Mouse (Mus musculus) neural tube, embryonic 12.5 days (tissue): ENCODE data around the gene 1700015F17Rik. TPM values are rescaled to one million over a fixed set of nuclear protein-coding genes. Genes with fewer than 3 reads are reported as not detected.

Experiments used
- ATAC-seq: fragments of 200-750 bp; cut with Nextera tagmentation; 2 replicates; pipeline ENCODE4 v1.8.0; 2017; ENCODE audit warnings: low read depth, mild to moderate bottlenecking, moderate TSS enrichment, moderate library complexity; ENCODE audit not compliant: low FRiP score
- H3K27ac ChIP-seq: fragments of 300-500 bp; sonication (generic); 2 replicates; pipeline ENCODE4 v1.5.1; 2016
- H3K27me3 ChIP-seq: fragments of 300-500 bp; sonication (generic); replicated peaks from 2 replicates; pipeline ENCODE4 v1.6.1; 2016; ENCODE audit warnings: mild to moderate bottlenecking
- H3K36me3 ChIP-seq: fragments of 300-500 bp; sonication (generic); 2 replicates; pipeline ENCODE4 v1.6.1; 2016; ENCODE audit warnings: mild to moderate bottlenecking
- H3K4me1 ChIP-seq: fragments of 300-500 bp; sonication (generic); 2 replicates; pipeline ENCODE4 v1.6.1; 2016
- H3K4me2 ChIP-seq: fragments of 300-500 bp; sonication (generic); replicated peaks from 2 replicates; pipeline ENCODE4 v1.6.1; 2016; ENCODE audit warnings: mild to moderate bottlenecking
- H3K4me3 ChIP-seq: fragments of 300-500 bp; sonication (generic); 2 replicates; pipeline ENCODE4 v1.5.1; 2016
- H3K9ac ChIP-seq: fragments of 300-500 bp; sonication (generic); 2 replicates; pipeline ENCODE4 v1.6.1; 2016; ENCODE audit warnings: mild to moderate bottlenecking
- H3K9me3 ChIP-seq: fragments of 300-500 bp; sonication (generic); 2 replicates; pipeline ENCODE4 v1.6.1; 2016; ENCODE audit warnings: mild to moderate bottlenecking
- WGBS: fragments of 180-500 bp; shearing (Covaris S2); methylation state at CpG from one replicate; pipeline ENCODE4 v1.1.7; 2016; 5-methylcytosine and 5-hydroxymethylcytosine counted together
- polyA plus RNA-seq: library from polyadenylated mRNA; unstranded; fragments of >200 nt; fragmentation: Nextera tagmentation; extraction: Ambion mirVana; gene quantifications from 2 replicates; pipeline ENCODE4 v1.2.1, GENCODE M21; 2016

1700015F17Rik gene
- polyA plus RNA-seq, 1 experiment from 2014 or later, result not detected

DNA sequence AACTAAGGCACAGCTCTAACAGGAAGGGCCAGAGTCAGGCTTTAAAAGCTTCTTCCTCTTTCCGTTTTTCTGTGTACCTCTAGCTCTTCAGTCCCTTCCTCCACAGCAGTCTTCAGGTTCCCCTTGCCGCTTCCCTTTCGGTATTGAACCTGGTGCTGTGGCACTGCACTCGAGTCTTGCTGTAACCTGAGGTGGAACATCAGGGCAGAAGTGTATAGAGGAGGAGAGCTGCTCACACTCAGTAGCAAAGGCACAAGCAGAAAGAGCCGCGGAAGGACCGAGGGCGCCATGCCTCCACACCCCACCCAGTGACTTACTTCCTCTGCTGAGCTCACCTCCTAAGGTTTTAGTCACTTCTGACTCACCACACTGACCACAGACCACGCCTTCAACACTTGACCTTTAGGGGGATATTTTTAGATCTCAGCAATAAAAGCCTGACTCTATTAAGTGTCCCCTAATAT is 58.9 kb downstream of the 1700015F17Rik start, which contains the start of gene Cdk14:
Gene Cdk14, minus strand, starts transcription at position 321 of the 464 bp plus-strand sequence.
- 81% methylated on average over 9 of the region's 9 CpGs for WGBS
- H3K9ac ChIP-seq, result no peak within 1 kb of the TSS
- no peaks in the 10 kb centered on the region for H3K9me3 ChIP-seq
- no peak within 1 kb of the TSS for H3K4me3 ChIP-seq
- ATAC-seq, result no peak
- H3K4me2 ChIP-seq, result no peak within 1 kb of the TSS
- H3K36me3 ChIP-seq, result no peaks in the 10 kb centered on the region
- no peaks in the 10 kb centered on the region for H3K4me1 ChIP-seq
- H3K27me3 ChIP-seq, result no peaks in the 10 kb centered on the region
- H3K27ac ChIP-seq, result no peak within 1 kb of the TSS

DNA sequence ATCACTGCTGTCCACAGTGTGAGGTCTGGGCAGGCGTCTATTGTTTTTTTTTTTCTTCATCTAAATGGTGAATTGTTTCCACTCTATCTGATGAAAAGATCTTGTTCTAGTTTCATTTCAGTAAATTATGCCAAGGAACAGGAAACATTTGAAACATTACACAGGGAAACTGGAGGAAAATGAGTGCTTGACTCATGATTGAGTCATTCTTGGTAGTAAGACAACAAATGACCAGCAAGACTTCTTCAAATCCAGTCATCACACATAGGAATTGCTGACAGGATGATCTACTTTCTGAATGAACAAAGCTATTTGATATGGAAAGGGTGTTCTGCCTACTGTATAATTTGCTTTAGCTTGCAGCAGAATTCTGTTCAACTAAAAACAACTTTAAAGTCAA is 59.7 kb downstream of the 1700015F17Rik start:
- no peak overlapping the region for H3K27ac ChIP-seq
- no peaks in the 10 kb centered on the region for H3K9me3 ChIP-seq
- H3K36me3 ChIP-seq, result no peaks in the 10 kb centered on the region
- no peak overlapping the region for H3K9ac ChIP-seq
- no peaks in the 10 kb centered on the region for H3K27me3 ChIP-seq
- WGBS, result 80% methylated on average over 1 of the region's 1 CpGs
- no peak overlapping the region for H3K4me2 ChIP-seq
- no peaks in the 10 kb centered on the region for H3K4me1 ChIP-seq
- ATAC-seq, result no peak
- no peak overlapping the region for H3K4me3 ChIP-seq

DNA sequence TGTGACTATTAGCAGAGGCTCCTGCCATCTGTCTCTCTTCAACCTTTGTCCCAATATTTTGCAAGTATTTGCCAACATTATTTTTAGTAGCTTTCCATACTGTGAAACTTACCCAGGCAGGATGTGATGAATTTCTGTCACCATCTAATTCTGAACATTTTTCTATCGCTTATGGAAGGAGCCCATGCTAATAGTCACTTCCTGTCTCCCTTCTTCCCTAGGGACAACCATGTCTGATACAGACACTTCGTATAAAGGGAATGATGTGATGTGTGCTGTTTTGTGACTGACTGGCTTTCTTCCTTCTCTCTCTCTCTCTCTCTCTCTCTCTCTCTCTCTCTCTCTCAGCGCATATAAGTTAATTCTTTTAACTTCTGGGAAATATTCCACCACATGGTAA is 64.1 kb downstream of the 1700015F17Rik start:
- no peaks in the 10 kb centered on the region for H3K36me3 ChIP-seq
- no peaks in the 10 kb centered on the region for H3K27me3 ChIP-seq
- H3K4me2 ChIP-seq, result no peak overlapping the region
- no peaks in the 10 kb centered on the region for H3K9me3 ChIP-seq
- H3K4me1 ChIP-seq, result no peaks in the 10 kb centered on the region
- 82% methylated on average over 3 of the region's 3 CpGs for WGBS
- H3K4me3 ChIP-seq, result no peak overlapping the region
- H3K9ac ChIP-seq, result no peak overlapping the region
- H3K27ac ChIP-seq, result no peak overlapping the region
- no peak for ATAC-seq

DNA sequence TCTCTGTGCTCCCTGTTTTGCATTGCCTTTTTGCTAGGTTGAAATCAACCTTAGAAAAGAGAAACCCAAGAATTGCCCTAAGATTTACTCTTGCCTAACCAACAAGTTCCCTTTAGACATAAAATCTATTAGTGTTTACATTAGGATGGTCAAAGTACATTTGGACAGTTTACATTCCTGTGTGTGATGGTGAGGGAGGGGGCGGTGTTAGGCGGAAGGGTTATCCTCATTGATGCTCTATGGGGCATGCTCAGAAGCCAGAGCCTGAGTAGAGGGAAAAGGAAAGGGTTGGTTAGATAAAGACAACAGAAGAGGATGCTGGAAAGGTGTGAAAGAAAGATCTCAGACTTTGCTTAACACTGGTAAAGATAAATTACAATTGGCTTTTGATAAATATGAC is 67.1 kb downstream of the 1700015F17Rik start:
- no peaks in the 10 kb centered on the region for H3K36me3 ChIP-seq
- H3K4me3 ChIP-seq, result no peak overlapping the region
- no peak overlapping the region for H3K4me2 ChIP-seq
- ATAC-seq, result no peak
- no peaks in the 10 kb centered on the region for H3K4me1 ChIP-seq
- WGBS, result 95% methylated on average over 2 of the region's 2 CpGs
- no peak overlapping the region for H3K27ac ChIP-seq
- no peaks in the 10 kb centered on the region for H3K27me3 ChIP-seq
- no peak overlapping the region for H3K9ac ChIP-seq
- H3K9me3 ChIP-seq, result no peaks in the 10 kb centered on the region

DNA sequence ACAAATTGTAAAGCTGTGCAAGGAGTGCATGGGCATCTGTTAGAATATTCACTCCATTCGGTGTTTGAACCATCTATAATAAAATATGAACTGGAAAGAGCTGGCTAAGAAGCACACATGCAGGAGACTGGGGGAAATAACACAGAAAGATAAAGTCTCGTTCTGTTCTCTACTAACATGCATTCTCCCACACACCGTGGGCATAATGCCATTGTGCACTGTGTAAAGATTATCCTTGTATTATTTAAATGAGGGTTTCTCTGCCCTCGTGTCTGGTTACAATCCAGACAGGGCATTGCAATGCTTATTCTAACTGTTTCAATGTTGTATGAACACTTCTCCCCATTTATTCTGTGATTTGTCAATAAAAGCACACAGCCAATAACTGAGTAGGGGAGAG is 77.0 kb downstream of the 1700015F17Rik start:
- ATAC-seq, result no peak
- Histone ChIP-seq H3K9ac (no peak overlapping the region), H3K4me2 (no peak overlapping the region), H3K27ac (no peak overlapping the region), H3K9me3 (no peaks in the 10 kb centered on the region), H3K4me1 (no peaks in the 10 kb centered on the region), H3K36me3 (no peaks in the 10 kb centered on the region), H3K4me3 (no peak overlapping the region), H3K27me3 (no peaks in the 10 kb centered on the region)
- WGBS, result 82% methylated on average over 4 of the region's 4 CpGs

DNA sequence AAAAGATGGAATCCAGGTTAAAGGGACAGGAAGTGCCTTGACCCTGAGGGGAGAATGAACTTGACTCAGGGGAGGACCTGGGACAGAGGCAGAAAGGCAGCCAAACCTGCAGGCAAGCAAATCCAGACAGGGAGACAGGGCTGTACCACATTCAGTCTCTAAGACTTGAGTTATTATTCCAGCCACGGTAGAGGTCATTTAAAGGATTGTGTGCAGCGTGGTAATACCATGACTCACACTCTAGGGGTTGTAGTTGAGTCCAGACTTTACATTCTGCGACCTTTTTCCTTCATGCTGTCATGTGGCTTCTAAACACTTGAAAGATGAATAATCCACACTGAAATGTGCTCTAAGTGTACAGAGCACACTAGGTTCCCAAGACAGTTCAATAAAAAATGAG is 86.2 kb downstream of the 1700015F17Rik start:
- Histone ChIP-seq H3K27ac (no peak overlapping the region), H3K4me3 (no peak overlapping the region), H3K36me3 (no peaks in the 10 kb centered on the region), H3K9me3 (no peaks in the 10 kb centered on the region), H3K4me1 (no peaks in the 10 kb centered on the region), H3K9ac (no peak overlapping the region), H3K27me3 (no peaks in the 10 kb centered on the region), H3K4me2 (no peak overlapping the region)
- no peak for ATAC-seq
- 49% methylated on average over 3 of the region's 3 CpGs for WGBS

Other genes starting within 250 kb of the 1700015F17Rik start
- 29.8 and 33.0 TPM in 2 replicates for gene Cdk14, start 58.8 kb downstream of the 1700015F17Rik start, polyA plus RNA-seq
- 31.0 and 35.5 TPM in 2 replicates for gene Cldn12, start 35.8 kb upstream of the 1700015F17Rik start, polyA plus RNA-seq
- gene Gtpbp10, start 80.4 kb upstream of the 1700015F17Rik start, polyA plus RNA-seq, result 31.3 and 31.8 TPM in 2 replicates
- gene Gm8773, start 94.7 kb upstream of the 1700015F17Rik start, polyA plus RNA-seq, result 6.3 and 7.3 TPM in 2 replicates
- 6.4 and 7.6 TPM in 2 replicates for gene Cfap69, start 185.1 kb upstream of the 1700015F17Rik start, polyA plus RNA-seq
- 5.2 and 5.9 TPM in 2 replicates for gene Steap2, start 215.4 kb upstream of the 1700015F17Rik start, polyA plus RNA-seq